Mouse (Mus musculus): ENCODE results near the gene Phkg1.

GRCm38 (mm10) chr5:129895198-129896088 lies 2.9 kb downstream of the Phkg1 start, which contains the start of gene Zbed5:
- TF ChIP-seq POLR2A (IDR thresholded peaks at IDR 0.05; ENCODE audit: insufficient read depth, low read depth, low read length): peak; percentile 49; the same call in 1 of the 2 replicates
- no peak for TF ChIP-seq CTCF (IDR thresholded peaks at IDR 0.05; ENCODE audit: insufficient read depth, low read depth, low read length)
